Mouse (Mus musculus) ovary, adult 18-20 months (tissue): ENCODE measurements around the gene Scamp1.
"Not testable (repeated sequence)": the region's sequence is repeated elsewhere in the genome, so short reads cannot be mapped to it uniquely, and the experiment has no call there.

Experiments
- DNase-seq: peaks from one replicate; pipeline ENCODE4 v3.0.0; 2022; ENCODE audit warnings: low spot score, mixed read lengths

Scamp1 gene

DNA sequence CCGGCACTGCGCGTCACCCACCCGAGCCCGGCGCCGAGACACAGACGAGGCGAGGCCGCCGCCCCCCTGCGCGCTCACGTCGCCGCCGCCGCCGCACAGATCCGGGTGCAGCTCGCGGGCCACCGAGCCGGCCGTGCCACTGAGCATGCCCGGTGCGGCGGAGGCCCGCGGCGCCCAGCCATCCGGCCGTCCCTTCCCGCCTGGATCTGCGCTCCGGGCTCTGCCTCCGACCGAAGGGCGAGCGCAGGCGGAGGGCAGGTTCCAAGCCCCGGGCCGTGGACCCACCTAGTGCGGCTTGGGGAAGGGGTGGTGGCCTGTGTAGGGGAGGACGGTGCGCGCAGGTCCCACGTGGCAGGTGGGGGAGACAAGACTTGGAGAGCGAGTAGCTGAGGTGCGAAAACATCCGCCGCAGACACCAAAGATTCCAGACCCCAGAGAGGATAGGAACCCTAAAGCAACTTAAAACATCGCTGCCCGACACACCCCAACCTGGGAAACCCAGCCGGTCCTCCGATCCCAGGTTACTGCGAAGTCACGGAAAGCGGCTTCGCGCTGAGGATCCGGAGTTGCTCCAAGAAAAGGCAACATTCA is at the start of gene Scamp1:
Gene Scamp1 (minus strand): TSS at position 577 of the 591 bp plus-strand sequence.
- DNase-seq: peak; percentile 85

DNA sequence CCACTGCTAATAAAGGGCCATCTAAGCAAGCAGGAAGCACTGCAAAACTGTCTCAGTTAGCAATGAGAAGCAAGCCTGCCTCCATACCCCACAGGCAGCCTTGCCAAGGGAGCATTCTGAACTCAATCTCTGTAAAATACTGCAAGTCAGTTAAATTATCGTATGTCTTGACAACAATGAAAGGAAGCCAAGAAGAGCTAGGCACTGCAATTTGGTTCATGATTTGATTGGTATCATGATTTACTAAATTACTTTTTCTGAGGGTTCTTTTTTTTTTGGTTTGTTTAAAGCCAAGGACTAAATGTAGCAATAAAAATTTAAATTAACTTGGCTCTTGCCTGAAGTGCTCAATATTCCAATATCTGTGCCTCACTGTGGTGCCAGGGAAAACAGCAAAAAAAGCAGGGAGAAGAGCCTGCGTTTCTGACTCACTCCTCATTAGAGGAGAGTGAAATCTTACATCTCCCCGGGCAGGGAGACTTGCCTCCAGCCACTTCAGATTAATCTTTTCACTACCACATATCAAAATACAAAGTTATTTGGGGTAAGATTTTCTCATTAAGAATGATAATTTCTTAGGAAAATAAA is 44.8 kb upstream of the Scamp1 start:
- no peak for DNase-seq

DNA sequence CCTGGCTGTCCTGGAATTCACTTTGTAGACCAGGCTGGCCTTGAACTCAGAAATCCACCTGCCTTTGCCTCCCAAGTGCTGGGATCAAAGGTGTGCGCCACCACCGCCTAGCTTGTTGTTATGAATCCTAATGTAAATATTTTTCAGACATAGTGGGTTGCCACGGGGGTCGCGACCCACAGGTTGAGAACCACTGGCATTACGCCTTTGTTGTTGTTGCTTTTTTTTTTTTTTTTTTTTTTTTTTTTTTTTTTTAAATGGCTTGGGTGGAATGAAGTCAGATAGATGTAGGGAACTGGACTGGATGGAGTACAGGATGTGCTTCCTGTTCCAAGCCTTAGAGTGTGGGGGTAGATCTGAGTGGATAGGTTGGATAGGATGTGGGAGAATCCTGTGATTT is 43.3 kb upstream of the Scamp1 start:
- not testable (repeated sequence) for DNase-seq

DNA sequence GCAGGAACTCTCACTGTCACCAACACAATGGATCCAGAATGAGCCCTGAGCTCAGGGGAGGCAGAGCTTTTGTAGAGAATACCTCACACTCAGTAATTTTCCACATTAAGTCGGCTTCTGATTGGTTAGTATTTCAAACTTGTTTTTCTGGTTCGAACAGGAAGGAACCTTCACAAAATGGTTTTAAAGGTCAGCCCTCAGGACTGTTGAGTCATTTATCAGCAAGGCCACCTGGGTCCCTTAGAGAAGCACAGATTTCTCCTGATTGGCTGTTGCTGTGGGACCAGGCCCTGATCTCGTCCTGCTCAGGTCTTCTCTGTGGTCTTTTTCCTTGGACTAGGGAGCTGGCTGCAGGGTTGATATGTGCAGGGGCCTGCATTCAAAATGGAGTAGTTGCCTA is 42.4 kb upstream of the Scamp1 start:
- DNase-seq: peak; percentile 5

DNA sequence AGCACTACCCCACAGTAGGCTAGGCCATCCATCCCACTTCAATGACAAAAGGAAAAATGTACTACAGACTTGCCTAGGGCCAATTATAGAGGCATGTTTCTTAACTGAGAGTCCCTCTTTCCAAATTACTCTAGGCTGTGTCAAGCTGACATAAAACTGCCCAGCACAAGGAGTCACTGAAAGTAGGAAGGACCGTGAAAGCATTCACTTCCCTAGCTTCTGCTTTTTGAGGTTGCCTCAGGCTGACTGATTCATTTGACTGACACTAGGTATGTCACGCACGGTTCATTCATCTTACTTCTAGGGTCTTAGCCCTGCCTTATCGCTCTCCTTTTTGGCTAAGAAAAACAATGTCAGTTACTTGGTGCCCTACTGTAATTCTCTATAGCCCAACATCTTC is 36.8 kb upstream of the Scamp1 start:
- no peak for DNase-seq

DNA sequence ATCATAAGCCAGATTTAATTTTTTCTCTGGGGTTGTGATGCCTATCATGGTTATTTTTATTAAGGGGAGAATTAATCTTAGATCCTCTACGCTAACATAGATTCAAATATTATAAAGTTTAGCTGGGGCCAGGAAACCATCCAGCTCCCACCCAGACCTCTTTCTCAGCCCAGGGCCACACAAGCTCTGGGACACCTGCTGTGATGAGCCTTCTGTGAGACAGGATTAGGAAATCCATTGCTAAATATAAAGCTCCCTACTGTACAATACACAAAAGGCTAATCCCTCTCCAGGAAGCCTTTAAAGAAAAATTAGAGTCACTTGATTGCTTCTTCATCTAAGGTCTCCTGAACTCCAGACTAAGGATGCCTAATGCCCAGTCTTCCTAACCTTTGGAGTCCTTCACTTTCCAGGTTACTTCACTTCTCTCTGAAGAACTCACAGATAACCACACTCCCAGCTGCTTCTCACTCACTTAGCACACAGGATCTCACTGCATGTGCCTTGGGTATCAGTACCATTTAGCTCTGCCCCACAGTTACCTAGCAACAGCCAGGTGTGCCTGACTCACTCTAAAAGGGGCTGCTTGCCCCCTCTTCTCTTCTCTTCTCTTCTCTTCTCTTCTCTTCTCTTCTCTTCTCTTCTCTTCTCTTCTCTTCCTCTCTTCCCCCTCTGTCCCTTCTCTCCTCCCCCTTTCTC is 35.6 kb upstream of the Scamp1 start:
- no peak for DNase-seq

DNA sequence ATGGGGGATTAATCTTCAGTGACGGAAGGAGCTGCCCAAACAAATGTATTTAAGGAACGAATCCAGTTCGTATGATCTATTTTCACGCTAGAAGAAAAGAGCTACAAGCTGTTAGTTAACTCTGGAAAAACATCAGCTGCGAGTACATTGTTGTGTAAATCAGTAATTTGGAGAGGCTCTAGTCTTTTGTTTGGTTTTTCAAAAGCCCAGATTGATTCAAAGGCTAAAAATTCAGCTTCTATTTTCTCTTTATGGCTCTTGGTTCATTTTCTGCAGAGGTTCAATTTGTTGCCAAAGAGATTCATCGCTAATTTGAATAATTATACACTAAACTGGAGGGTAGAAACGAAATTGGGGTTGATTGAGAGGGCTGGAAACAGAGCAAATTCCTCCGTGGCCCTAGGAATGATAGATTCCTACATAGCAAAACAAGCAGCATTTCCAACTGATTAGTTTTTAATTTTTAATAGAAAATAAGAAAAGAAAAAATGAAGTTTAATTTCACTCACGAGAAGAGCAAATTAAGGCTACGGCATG is 31.4 kb upstream of the Scamp1 start:
- no peak for DNase-seq

DNA sequence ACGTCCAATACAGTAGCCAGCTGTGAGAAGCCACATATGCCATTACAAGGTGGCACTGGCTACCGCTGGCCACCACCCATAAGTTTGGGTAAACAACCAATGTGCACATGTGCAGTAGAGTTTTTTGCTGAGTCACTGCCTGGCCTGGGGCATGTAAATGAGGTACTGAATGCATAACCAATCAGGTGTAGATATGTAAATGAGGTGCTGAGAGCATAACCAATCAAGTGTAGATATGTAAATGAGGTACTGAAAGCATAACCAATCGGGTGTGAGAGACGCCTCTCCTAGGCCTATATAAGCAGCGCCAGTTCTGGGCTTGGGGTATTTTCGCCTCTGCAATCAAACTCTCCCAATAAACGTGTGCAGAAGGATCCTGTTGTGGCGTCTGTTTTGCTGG is 27.2 kb upstream of the Scamp1 start:
- DNase-seq: not testable (repeated sequence)

DNA sequence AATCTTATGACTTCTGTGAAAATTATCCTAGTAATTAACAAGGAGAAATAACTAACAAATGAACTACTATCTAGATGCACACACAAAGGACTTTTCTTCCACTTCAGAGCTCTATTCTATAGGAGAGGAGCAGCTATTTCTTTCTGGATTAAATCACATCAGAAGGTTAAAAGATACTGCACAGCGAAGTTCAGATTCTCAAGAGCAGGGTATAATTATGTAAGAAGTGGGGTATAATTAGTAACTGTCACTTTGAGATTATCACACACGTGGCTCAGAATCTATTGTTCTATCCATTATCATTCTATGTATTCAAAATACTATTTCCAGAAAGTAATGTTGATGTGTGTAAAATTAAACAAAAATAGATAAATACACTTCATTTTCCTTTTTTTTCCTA is 22.6 kb upstream of the Scamp1 start:
- DNase-seq: no peak

DNA sequence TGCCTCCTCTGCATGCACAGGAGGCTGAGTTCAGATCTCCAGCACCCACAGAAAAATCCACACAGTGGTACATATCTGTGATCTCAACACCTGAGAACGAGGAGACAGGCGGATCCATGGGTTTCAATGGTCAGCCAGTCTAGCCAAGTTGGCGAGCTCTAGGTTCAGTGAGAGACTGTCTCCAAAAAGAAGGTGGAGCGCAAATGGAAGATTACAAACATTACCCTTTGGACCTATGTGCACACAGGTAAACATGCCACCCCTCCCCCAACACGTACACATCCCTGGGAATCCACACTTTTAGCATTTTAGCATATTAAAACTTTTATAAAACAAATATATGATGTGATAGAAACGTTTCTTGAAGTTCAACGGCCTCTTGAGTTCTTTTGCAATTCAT is 21.9 kb upstream of the Scamp1 start:
- DNase-seq: no peak

DNA sequence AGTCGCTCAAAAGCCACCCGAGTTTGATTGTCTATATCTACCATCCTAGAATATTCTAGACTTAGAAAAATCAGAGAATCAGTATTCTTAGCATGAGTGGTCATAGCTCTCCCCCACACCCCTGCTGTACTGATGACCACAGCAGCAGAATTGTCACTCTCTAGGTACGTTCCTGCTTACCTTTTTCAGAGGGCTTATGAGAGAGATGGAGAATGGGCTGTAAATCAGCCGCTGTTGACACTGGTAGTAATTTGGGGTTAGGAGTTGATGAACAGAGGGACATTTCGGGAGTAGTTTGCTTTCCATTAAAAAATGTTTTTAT is 21.3 kb upstream of the Scamp1 start:
- DNase-seq: no peak

DNA sequence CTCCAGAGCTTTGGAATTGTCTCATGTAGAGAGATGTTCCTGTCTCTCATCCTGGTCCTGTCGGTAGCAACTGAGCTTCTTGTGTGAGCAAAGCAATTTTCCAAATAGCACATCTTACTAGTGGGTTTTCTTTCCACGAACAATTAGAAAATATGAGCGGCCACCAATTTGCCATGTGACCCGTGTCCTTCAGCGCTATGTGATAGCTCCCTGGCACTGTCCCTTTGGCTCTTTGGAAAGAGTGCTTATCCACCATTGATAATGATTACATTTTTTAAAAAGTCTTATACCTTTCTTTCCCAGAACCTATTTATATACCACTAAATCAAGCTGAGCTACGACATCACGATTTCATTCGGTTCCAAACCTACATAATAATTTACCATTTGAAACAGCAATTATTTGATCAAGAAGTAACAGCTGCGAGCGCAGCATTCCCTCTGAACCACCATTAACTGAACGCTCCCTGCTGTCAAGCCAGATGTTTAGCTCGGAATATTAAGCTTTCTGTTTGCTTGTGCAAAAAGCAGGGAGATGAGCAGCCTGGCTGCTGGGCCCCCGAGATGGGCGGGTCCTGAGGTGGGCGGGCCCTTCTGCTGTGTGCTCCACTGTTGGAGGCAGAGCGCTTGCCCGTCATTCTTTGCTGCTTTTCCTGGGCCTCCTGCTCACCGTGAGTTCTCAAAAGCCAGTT is 20.8 kb upstream of the Scamp1 start:
- peak; percentile 14 for DNase-seq

DNA sequence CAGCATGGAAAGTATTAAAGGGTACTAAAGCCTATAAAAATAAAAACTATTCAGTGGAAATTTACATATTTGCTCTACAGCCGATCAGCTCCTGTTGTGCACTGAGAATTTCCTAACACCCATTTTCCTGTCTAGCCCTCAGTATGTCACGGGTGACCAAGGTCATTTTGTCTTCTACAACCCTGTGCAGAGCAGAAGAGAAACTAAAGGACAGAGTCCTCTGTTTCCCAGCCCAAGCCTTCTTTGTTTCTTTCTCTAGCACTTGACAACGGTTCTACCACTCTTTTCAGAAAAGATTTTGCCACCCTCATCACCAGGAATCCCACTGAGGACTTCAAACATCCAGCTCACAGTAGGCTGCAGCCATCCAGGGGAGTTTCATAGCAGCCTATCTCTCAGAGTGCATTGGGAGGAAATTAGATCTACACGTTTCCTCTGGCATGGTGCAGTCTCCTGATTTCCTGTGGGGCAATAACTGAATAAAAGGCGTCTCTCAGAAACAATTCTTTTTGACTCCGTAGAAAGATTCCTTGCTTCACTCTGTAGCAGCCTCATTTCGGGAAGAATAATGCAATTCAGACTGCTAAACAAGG is 15.4 kb upstream of the Scamp1 start:
- DNase-seq: no peak

DNA sequence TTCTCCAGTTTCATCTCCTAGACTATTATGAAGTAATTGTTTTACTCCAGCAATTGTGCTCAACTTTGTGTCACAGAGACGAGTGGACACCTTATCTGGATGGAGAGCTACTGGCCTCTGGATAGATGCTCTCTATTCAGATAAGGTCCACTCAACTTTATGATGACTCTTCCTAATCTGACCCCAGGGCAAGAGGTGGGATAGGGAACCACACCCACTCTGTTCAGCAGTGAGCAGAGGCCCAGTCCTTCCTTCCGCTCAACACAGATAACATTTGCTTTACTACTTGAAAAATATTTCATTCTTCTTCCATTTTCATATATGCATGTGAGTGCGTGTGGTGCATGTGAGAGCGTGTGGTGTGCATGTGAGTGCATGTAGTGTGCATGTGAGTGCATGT is 14.6 kb upstream of the Scamp1 start:
- no peak for DNase-seq

DNA sequence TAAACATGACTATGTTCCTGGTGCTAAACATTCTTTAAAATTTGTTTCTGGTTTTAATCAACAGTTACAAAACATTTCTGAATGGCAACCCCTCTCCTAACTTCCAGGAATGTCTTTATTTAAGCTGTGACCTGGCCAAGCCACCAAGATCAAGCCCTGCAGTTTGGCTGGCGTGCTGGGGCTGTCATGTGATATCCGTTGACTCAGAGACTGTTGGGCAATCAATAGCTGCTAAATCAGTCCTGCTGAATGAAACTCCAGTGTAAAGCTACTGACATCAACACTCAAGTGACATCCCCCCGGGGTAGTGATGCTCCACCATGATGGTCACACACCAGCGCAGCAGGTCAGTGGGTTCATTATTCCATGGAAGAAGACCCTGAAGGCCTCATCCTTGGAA is 12.7 kb upstream of the Scamp1 start:
- no peak for DNase-seq

DNA sequence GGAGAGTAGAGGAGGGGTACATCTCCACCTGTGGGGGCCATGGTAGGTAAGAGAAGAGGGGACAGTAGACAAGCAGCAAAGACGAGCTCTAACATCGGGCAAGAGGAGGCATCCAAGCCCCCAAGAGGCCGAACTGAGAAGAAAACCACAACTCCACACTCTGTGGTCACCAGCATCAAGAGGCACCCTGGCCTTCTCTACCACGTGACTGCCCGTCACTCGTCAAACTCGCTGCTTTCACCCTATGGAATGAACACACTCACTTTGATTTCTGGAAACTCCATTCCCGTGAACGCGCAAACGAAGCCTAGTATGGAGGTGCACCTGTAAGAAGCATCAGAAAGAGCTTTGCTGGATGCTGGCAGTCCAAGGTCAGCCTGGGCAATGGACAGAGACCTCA is 10.7 kb upstream of the Scamp1 start:
- no peak for DNase-seq

DNA sequence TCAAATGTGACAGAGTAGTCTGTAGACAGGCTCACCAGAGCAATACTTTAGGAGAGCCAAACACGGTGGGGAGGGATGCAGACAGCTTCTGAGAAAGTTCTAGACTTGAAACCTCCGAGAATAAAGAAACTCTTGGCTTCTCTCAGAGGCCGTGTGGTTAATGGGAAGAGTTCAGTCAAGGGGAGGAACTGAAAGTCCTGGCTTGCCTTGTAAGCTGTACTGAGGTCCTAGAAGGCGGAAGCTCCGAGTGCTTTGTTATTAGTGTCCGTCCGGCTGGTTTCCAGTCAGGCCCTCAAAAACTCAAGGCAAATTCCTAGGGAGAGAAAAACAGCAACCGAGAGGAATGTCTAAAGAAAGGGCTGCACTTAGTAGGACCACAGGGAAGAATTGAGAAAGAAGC is 10.3 kb upstream of the Scamp1 start:
- no peak for DNase-seq

DNA sequence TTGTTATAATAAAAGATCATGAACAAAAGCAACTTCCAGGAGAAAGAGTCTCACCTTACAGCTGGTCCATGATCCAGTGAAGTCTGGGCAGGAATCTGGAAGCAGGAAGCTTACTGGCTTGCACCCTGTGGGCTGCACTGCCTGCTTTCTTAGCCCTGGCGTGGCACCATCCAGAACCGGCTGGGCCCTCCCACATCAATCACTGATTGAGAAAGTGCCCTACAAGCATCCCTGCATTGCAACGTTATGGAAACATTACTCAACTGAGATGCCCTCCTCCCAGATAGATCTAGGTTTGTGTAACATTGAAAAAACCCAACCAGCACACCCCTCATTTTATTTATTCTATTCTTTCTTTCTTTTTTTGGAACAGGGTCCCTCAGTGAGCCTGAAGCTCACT is 9.2 kb upstream of the Scamp1 start:
- no peak for DNase-seq

DNA sequence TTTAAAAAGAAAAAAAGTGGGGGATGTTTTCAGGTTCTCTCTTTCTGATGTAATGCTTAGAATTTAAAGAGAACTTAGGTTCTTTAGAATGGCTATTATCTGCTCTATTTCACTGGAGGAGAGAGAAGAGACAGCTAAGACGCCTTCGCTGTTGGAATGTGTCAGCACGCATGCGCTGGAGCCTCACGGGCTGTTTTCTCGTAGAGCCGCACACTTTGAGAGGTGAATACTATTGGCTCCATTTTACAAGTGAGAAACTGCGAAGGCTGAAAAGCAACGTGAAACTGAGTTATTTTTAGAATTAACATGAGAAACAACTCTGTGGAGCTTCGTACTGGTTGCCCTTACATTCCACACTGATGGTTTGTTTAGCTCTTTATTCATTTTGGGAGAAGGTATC is 8.3 kb upstream of the Scamp1 start:
- no peak for DNase-seq

DNA sequence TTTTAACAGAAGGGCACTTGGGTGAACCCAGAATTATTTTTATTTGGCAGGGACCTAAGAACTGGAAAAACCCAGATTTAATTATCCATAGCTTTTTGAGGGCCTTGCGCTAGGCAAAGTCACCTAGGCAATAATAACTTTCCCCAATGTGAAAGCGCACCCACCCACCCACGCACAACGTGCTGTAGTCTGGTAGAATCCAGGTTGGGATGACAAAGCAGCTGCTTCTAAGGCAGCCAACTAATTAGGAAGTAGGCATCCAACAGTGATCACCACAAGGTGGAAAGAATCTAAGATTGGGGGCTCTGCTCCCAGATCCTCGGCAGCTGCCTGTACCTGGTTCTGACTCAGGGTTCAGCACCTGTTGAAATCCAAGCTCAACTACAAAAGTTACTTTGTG is 538 bp upstream of the Scamp1 start:
- no peak for DNase-seq

DNA sequence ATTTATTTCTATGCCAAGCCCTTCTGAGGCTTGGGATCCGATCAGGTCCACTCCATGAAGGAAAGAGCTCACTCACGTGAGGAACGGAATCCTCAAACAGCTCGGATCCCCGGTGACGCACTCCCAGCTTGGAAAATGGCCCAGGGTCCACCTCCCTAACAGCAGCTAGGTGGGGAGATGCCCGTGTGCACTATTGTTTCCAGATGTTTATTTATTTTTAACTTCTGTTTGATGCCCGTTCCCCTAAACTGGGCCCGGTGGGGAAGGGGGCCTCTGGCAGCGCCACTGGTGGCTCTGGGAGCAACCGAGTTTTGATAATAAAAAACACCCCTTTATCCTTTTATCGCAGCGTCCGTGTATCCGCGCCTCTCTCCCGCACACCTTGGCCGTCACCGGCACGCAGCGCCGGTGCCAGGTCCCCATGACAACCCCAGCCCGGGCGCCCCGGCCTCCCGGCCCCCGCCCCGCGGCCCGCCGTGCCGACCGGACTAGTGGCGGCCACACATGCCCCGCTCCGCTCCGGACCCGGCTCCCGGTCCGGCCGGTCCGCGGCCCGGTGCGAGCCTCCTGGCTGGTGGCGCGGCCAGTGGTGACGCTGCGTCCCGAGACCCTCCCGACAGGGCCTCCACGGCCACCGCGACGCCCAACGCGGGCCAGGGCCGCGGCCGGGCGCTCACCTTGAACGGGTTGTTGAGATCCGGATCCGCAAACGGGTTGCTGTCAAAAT is 951 bp downstream of the Scamp1 start:
- DNase-seq: no peak

DNA sequence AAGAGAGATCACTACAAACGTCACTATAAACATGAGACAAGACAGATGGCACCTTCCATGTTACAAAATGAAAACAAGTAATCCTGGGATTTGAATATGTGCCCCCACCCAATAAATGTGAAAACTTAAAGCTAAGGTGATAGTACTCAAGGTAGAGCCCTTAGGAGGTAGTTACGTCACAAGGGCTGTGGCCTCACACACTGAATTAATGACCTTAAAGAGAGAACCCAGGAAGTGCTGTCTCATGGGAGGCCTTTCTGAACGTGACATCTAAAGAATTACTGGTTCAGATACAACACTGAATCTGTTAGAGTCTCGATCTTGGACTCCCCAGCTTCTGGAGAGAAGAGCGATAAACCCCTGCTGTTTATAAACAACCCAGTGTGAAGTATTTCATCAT is 6.2 kb downstream of the Scamp1 start:
- DNase-seq: no peak
